Mouse (Mus musculus) heart, embryonic 15.5 days (tissue): Measurements from ENCODE around the gene Zp3r. TPM values are rescaled to one million over a fixed set of nuclear protein-coding genes. Genes with fewer than 3 reads are reported as not detected.
"Not testable (repeated sequence)": the region's sequence is repeated elsewhere in the genome, so short reads cannot be mapped to it uniquely, and the experiment has no call there.

Experiments used
- ATAC-seq: fragments of 200-750 bp; cut with Nextera tagmentation; replicated peaks from 2 replicates; pipeline ENCODE4 v1.8.0; 2017; ENCODE audit warnings: low read depth, moderate TSS enrichment; ENCODE audit not compliant: insufficient number of reproducible peaks, insufficient read depth, low FRiP score
- H3K27ac ChIP-seq: fragments of 300-500 bp; sonication (generic); 2 replicates; pipeline ENCODE4 v1.5.1; 2015; ENCODE audit warnings: mild to moderate bottlenecking, inconsistent platforms
- H3K27me3 ChIP-seq: fragments of 300-500 bp; sonication (generic); 2 replicates; pipeline ENCODE4 v1.6.1; 2015; ENCODE audit warnings: inconsistent platforms
- H3K36me3 ChIP-seq: fragments of 300-500 bp; sonication (generic); 2 replicates; pipeline ENCODE4 v1.6.1; 2015; ENCODE audit warnings: mild to moderate bottlenecking, inconsistent platforms
- H3K4me1 ChIP-seq: fragments of 300-500 bp; sonication (generic); replicated peaks from 2 replicates; pipeline ENCODE4 v1.6.1; 2015; ENCODE audit warnings: inconsistent platforms
- H3K4me2 ChIP-seq: fragments of 300-500 bp; sonication (generic); 2 replicates; pipeline ENCODE4 v1.6.1; 2015; ENCODE audit warnings: inconsistent platforms, mild to moderate bottlenecking, moderate library complexity
- H3K4me3 ChIP-seq: fragments of 300-500 bp; sonication (generic); 2 replicates; pipeline ENCODE4 v1.5.1; 2015; ENCODE audit warnings: mild to moderate bottlenecking, inconsistent platforms
- H3K9ac ChIP-seq: fragments of 300-500 bp; sonication (generic); 2 replicates; pipeline ENCODE4 v1.6.1; 2015; ENCODE audit warnings: mild to moderate bottlenecking, inconsistent platforms
- H3K9me3 ChIP-seq: fragments of 300-500 bp; sonication (generic); replicated peaks from 2 replicates; pipeline ENCODE4 v1.6.1; 2016; ENCODE audit warnings: inconsistent platforms
- WGBS: fragments of 180-500 bp; shearing (Covaris S2); methylation state at CpG from one replicate; pipeline ENCODE4 v1.1.7; 2015; ENCODE audit warnings: mixed read lengths; 5-methylcytosine and 5-hydroxymethylcytosine counted together
- polyA plus RNA-seq: library from polyadenylated mRNA; unstranded; fragments of >200 nt; fragmentation: Nextera tagmentation; extraction: Ambion mirVana; gene quantifications from 2 replicates; pipeline ENCODE4 v1.2.1, GENCODE M21; 2015

The Zp3r gene
- not detected in 2 replicates for polyA plus RNA-seq

- WGBS = 90% methylated on average over 2 of the region's 2 CpGs
- Histone ChIP-seq H3K4me2 (no peak within 1 kb of the TSS), H3K9ac (no peak within 1 kb of the TSS), H3K4me1 (no peaks in the 10 kb centered on the region), H3K27ac (no peak within 1 kb of the TSS), H3K9me3 (no peaks in the 10 kb centered on the region), H3K4me3 (no peak within 1 kb of the TSS), H3K27me3 (no peaks in the 10 kb centered on the region), H3K36me3 (no peaks in the 10 kb centered on the region)
- no peak for ATAC-seq
Measured at GRCm38 (mm10) chr1:130629521-130629920, at the start of gene Zp3r. TSS of gene Zp3r (minus strand) at chr1:130629621.

GRCm38 (mm10) chr1:130678551-130678950, 49.1 kb upstream of the Zp3r start:
- H3K4me1 ChIP-seq = no peaks in the 10 kb centered on the region
- H3K36me3 ChIP-seq = no peaks in the 10 kb centered on the region
- H3K4me2 ChIP-seq = no peak overlapping the region
- H3K27me3 ChIP-seq = no peaks in the 10 kb centered on the region
- 85% methylated on average over 2 of the region's 2 CpGs for WGBS
- no peak for ATAC-seq
- no peak overlapping the region for H3K4me3 ChIP-seq
- H3K27ac ChIP-seq = no peak overlapping the region
- H3K9me3 ChIP-seq = no peaks in the 10 kb centered on the region
- H3K9ac ChIP-seq = no peak overlapping the region

- WGBS = 68% methylated on average over 5 of the region's 5 CpGs
- not testable (repeated sequence) for H3K9me3 ChIP-seq, H3K36me3 ChIP-seq, H3K4me2 ChIP-seq, ATAC-seq, H3K4me1 ChIP-seq, H3K4me3 ChIP-seq, H3K27me3 ChIP-seq, H3K9ac ChIP-seq, H3K27ac ChIP-seq
Measured at GRCm38 (mm10) chr1:130663576-130663975, 34.2 kb upstream of the Zp3r start.

- H3K36me3 ChIP-seq = no peaks in the 10 kb centered on the region
- no peaks in the 10 kb centered on the region for H3K27me3 ChIP-seq
- WGBS = 70% methylated on average over 3 of the region's 3 CpGs
- H3K4me2 ChIP-seq = no peak within 1 kb of the TSS
- no peak within 1 kb of the TSS for H3K4me3 ChIP-seq
- no peak within 1 kb of the TSS for H3K9ac ChIP-seq
- no peaks in the 10 kb centered on the region for H3K9me3 ChIP-seq
- no peaks in the 10 kb centered on the region for H3K4me1 ChIP-seq
- no peak within 1 kb of the TSS for H3K27ac ChIP-seq
- no peak for ATAC-seq
Measured at GRCm38 (mm10) chr1:130661454-130661853, 32.0 kb upstream of the Zp3r start, which contains the start of gene C4bp. TSS of gene C4bp (minus strand) at chr1:130661632.

GRCm38 (mm10) chr1:130659641-130660040, 30.2 kb upstream of the Zp3r start:
- not testable (repeated sequence) for ATAC-seq

GRCm38 (mm10) chr1:130644103-130644502, 14.7 kb upstream of the Zp3r start:
- Histone ChIP-seq H3K27me3 (no peaks in the 10 kb centered on the region), H3K27ac (no peak overlapping the region), H3K4me2 (no peak overlapping the region), H3K4me3 (no peak overlapping the region), H3K9ac (no peak overlapping the region), H3K9me3 (no peaks in the 10 kb centered on the region), H3K36me3 (no peaks in the 10 kb centered on the region), H3K4me1 (no peaks in the 10 kb centered on the region)
- 65% methylated on average over 4 of the region's 4 CpGs for WGBS
- no peak for ATAC-seq

More at GRCm38 (mm10) chr1:130659641-130660040, 30.2 kb upstream of the Zp3r start:
- not testable (repeated sequence) for H3K4me2 ChIP-seq, H3K9ac ChIP-seq, H3K9me3 ChIP-seq, H3K4me3 ChIP-seq, H3K27me3 ChIP-seq, H3K4me1 ChIP-seq, H3K27ac ChIP-seq, H3K36me3 ChIP-seq
- WGBS = 24% methylated on average over 5 of the region's 5 CpGs

GRCm38 (mm10) chr1:130640967-130641366, 11.5 kb upstream of the Zp3r start:
- no peaks in the 10 kb centered on the region for H3K4me1 ChIP-seq
- no peak overlapping the region for H3K4me3 ChIP-seq
- no peaks in the 10 kb centered on the region for H3K27me3 ChIP-seq
- H3K36me3 ChIP-seq = no peaks in the 10 kb centered on the region
- no peak overlapping the region for H3K4me2 ChIP-seq
- no peaks in the 10 kb centered on the region for H3K9me3 ChIP-seq
- H3K27ac ChIP-seq = no peak overlapping the region
- no peak overlapping the region for H3K9ac ChIP-seq
- no peak for ATAC-seq

- H3K4me2 ChIP-seq = 0 out of 2 replicates have a peak overlapping the region, but pooled peaks have one; percentile 23
- ATAC-seq = no peak
- no peak overlapping the region for H3K9ac ChIP-seq
- H3K9me3 ChIP-seq = no peaks in the 10 kb centered on the region
- 32% methylated on average over 16 of the region's 16 CpGs for WGBS
- H3K36me3 ChIP-seq = no peaks in the 10 kb centered on the region
- H3K4me3 ChIP-seq = no peak overlapping the region
- H3K27me3 ChIP-seq = no peaks in the 10 kb centered on the region
- H3K4me1 ChIP-seq = no peaks in the 10 kb centered on the region
- H3K27ac ChIP-seq = no peak overlapping the region
Measured at GRCm38 (mm10) chr1:130633761-130634410, 4.5 kb upstream of the Zp3r start.

- no peak overlapping the region for H3K4me3 ChIP-seq
- no peaks in the 10 kb centered on the region for H3K4me1 ChIP-seq
- H3K36me3 ChIP-seq = no peaks in the 10 kb centered on the region
- WGBS = 78% methylated on average over 8 of the region's 8 CpGs
- no peak overlapping the region for H3K9ac ChIP-seq
- H3K9me3 ChIP-seq = no peaks in the 10 kb centered on the region
- no peaks in the 10 kb centered on the region for H3K27me3 ChIP-seq
- no peak overlapping the region for H3K27ac ChIP-seq
- H3K4me2 ChIP-seq = no peak overlapping the region
- no peak for ATAC-seq
Measured at GRCm38 (mm10) chr1:130633316-130633715, 3.9 kb upstream of the Zp3r start.

- Histone ChIP-seq H3K36me3 (no peaks in the 10 kb centered on the region), H3K4me2 (no peak overlapping the region), H3K4me3 (no peak overlapping the region), H3K9me3 (no peaks in the 10 kb centered on the region), H3K27ac (no peak overlapping the region), H3K9ac (no peak overlapping the region), H3K27me3 (no peaks in the 10 kb centered on the region), H3K4me1 (no peaks in the 10 kb centered on the region)
- no peak for ATAC-seq
- WGBS = 76% methylated on average over 2 of the region's 2 CpGs
Measured at GRCm38 (mm10) chr1:130596291-130596690, 33.1 kb downstream of the Zp3r start.

- H3K9me3 ChIP-seq = no peaks in the 10 kb centered on the region
- no peaks in the 10 kb centered on the region for H3K36me3 ChIP-seq
- H3K9ac ChIP-seq = no peak overlapping the region
- no peak overlapping the region for H3K27ac ChIP-seq
- WGBS = 67% methylated on average over 9 of the region's 9 CpGs
- no peak overlapping the region for H3K4me3 ChIP-seq
- no peaks in the 10 kb centered on the region for H3K4me1 ChIP-seq
- 0 out of 2 replicates have a peak, but pooled peaks have one; percentile 53 for ATAC-seq
- H3K4me2 ChIP-seq = no peak overlapping the region
- H3K27me3 ChIP-seq = no peaks in the 10 kb centered on the region
Measured at GRCm38 (mm10) chr1:130588659-130589058, 40.8 kb downstream of the Zp3r start.

GRCm38 (mm10) chr1:130576389-130576788, 53.0 kb downstream of the Zp3r start:
- Histone ChIP-seq H3K4me2 (no peak overlapping the region), H3K4me3 (no peak overlapping the region), H3K4me1 (no peaks in the 10 kb centered on the region), H3K36me3 (no peaks in the 10 kb centered on the region), H3K27me3 (no peaks in the 10 kb centered on the region), H3K9ac (no peak overlapping the region), H3K27ac (no peak overlapping the region), H3K9me3 (no peaks in the 10 kb centered on the region)
- WGBS = 64% methylated on average over 4 of the region's 4 CpGs
- ATAC-seq = no peak
